Mouse (Mus musculus) thymus, adult 2 months (tissue): Measurements from ENCODE around the gene Col20a1. TPM values are rescaled to one million over a fixed set of nuclear protein-coding genes. Genes with fewer than 3 reads are reported as not detected.
A peak's percentile ranks its signal among the peaks of the same experiment; 100 is the strongest.

ENCODE experiments used
- DNase-seq: peaks from one replicate; pipeline ENCODE4 v3.0.0; 2021
- H3K27ac ChIP-seq: fragments of 200-500 bp; 2 replicates; pipeline ENCODE4 v1.5.1; 2012; ENCODE audit warnings: low read length, control low read depth; ENCODE audit not compliant: control insufficient read depth, insufficient read depth
- H3K27me3 ChIP-seq: fragments of 200-500 bp; 2 replicates; pipeline ENCODE4 v1.6.1; 2012; ENCODE audit warnings: mild to moderate bottlenecking, low read length, moderate library complexity, mixed read lengths; ENCODE audit not compliant: control insufficient read depth, insufficient read depth
- H3K36me3 ChIP-seq: fragments of 200-500 bp; 2 replicates; pipeline ENCODE4 v1.6.1; 2012; ENCODE audit warnings: mild to moderate bottlenecking, low read length, moderate library complexity; ENCODE audit not compliant: control insufficient read depth, insufficient read depth
- H3K4me1 ChIP-seq: fragments of 200-500 bp; replicated peaks from 2 replicates; pipeline ENCODE4 v1.6.1; 2012; ENCODE audit warnings: low read length; ENCODE audit not compliant: control insufficient read depth, insufficient read depth
- H3K4me3 ChIP-seq: fragments of 200-500 bp; 2 replicates; pipeline ENCODE4 v1.5.1; 2012; ENCODE audit warnings: mild to moderate bottlenecking, low read length, control low read depth, moderate library complexity; ENCODE audit not compliant: control insufficient read depth, insufficient read depth
- CTCF ChIP-seq: fragments of 200-500 bp; IDR thresholded peaks from 2 replicates; pipeline ENCODE4 v1.5.1; 2012; ENCODE audit warnings: mild to moderate bottlenecking, control low read depth, low read length, moderate library complexity, borderline replicate concordance; ENCODE audit not compliant: control insufficient read depth, poor library complexity, insufficient read depth; ENCODE audit errors: extremely low read depth
- POLR2A ChIP-seq: fragments of 200-500 bp; IDR thresholded peaks from 2 replicates; pipeline ENCODE4 v1.6.1; 2012; ENCODE audit warnings: mild to moderate bottlenecking, low read length, control low read depth, moderate library complexity; ENCODE audit not compliant: control insufficient read depth, poor library complexity, insufficient read depth; ENCODE audit errors: extremely low read depth
- WGBS: fragments of 180-500 bp; shearing (Covaris S2); methylation state at CpG from one replicate; pipeline ENCODE4 v1.1.7; 2018; 5-methylcytosine and 5-hydroxymethylcytosine counted together
- polyA plus RNA-seq: library from polyadenylated mRNA; depleted of rRNA; stranded (reverse); fragments of >200 nt; gene quantifications from 2 replicates; pipeline ENCODE4 v1.2.3, GENCODE M21; 2012

Gene Col20a1
- polyA plus RNA-seq, 1 experiment, result 3.3 TPM

DNA sequence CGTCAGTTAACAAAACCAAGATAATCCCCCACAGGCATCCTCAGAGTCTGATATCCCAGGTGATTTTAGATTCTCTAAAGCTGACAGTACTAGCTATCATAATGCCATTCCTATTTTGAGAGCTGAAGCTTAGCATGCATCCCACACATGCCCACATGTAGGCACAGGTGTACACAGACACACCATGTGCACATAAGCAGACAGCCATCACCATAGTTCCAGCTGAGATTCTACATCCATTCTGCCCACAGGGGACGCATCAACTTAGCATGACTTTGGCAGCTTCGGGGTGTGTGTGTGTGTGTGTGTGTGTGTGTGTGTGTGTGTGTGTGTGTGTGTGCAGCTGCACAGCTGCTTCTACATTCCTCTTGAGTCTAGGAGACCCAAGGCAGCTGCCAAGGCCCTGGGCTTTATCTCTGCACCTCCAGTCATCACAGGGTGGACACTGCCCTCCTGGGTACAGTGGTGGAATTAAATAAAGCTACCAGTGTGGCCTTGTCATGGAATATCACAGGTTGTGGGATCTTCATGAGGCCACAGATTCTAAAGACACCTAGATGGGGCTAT is 2.1 kb downstream of the Col20a1 start:
- H3K4me3 ChIP-seq, result no peak overlapping the region
- no peak for TF ChIP-seq POLR2A
- no peak for DNase-seq
- WGBS, result 70% methylated on average over 3 of the region's 3 CpGs
- no peak overlapping the region for H3K27ac ChIP-seq
- H3K27me3 ChIP-seq, result no peaks in the 10 kb centered on the region
- no peaks in the 10 kb centered on the region for H3K4me1 ChIP-seq
- H3K36me3 ChIP-seq, result no peaks in the 10 kb centered on the region

- H3K4me3 ChIP-seq, result no peak overlapping the region
- TF ChIP-seq POLR2A (no peak), CTCF (no peak)
- DNase-seq, result no peak
- WGBS, result 80% methylated on average over 1 of the region's 1 CpGs
- no peaks in the 10 kb centered on the region for H3K36me3 ChIP-seq
- no peaks in the 10 kb centered on the region for H3K4me1 ChIP-seq
- no peak overlapping the region for H3K27ac ChIP-seq
- no peaks in the 10 kb centered on the region for H3K27me3 ChIP-seq
These were observed 2.6 kb downstream of the Col20a1 start for GRCm38 (mm10) chr2:180988948-180989347.

GRCm38 (mm10) chr2:180990347-180990746 is 4.0 kb downstream of the Col20a1 start:
- no peak overlapping the region for H3K27ac ChIP-seq
- H3K27me3 ChIP-seq, result no peaks in the 10 kb centered on the region
- WGBS, result 80% methylated on average over 4 of the region's 4 CpGs
- no peak overlapping the region for H3K4me3 ChIP-seq
- H3K4me1 ChIP-seq, result no peaks in the 10 kb centered on the region
- no peak for TF ChIP-seq CTCF
- no peak for TF ChIP-seq POLR2A
- no peaks in the 10 kb centered on the region for H3K36me3 ChIP-seq
- no peak for DNase-seq

DNA sequence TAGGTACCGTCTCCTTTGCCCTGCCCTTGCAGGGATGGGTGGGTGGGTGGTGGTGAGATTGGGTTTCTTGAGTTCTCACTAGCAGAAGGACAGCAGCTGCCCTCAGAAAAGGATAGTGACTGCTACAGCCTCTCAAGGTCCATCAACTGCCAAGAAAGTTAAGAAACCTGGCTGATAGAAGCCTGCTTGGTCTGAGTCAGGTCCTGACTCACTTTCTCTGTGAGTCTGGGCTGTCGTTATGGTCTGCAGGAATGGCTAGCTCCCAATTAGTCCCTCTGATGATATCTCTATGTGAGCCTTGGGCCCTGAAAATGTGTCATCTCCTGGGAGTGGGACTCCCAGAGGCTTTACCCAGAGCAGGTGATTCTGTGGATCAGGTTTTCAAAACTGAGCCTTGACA is 8.0 kb downstream of the Col20a1 start:
- H3K36me3 ChIP-seq, result no peaks in the 10 kb centered on the region
- no peak overlapping the region for H3K4me3 ChIP-seq
- WGBS, result 89% methylated on average over 2 of the region's 2 CpGs
- H3K27me3 ChIP-seq, result no peaks in the 10 kb centered on the region
- TF ChIP-seq POLR2A, result no peak
- no peak for TF ChIP-seq CTCF
- no peaks in the 10 kb centered on the region for H3K4me1 ChIP-seq
- no peak for DNase-seq
- H3K27ac ChIP-seq, result no peak overlapping the region

DNA sequence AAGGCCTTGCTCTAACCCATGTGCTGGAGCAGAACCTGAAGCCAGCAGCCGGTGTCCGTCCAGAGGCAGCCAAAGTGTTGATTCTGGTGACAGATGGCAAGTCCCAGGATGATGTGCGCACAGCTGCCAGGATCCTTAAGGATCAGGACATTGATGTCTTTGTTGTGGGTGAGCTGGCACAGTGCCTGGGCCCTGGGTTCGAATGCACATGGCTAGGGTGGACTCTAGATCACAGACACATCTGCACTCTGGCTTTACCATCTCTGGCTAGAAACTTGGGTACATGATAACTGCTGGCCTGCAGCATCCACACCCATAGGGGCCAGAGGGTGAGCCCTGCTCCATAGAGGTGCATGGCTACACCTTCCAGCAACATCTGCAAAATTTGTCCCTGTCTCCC is 9.1 kb downstream of the Col20a1 start:
- H3K4me1 ChIP-seq, result no peaks in the 10 kb centered on the region
- no peak for DNase-seq
- no peak overlapping the region for H3K4me3 ChIP-seq
- WGBS, result 88% methylated on average over 4 of the region's 4 CpGs
- no peak overlapping the region for H3K27ac ChIP-seq
- TF ChIP-seq POLR2A (no peak), CTCF (no peak)
- H3K27me3 ChIP-seq, result no peaks in the 10 kb centered on the region
- H3K36me3 ChIP-seq, result no peaks in the 10 kb centered on the region

DNA sequence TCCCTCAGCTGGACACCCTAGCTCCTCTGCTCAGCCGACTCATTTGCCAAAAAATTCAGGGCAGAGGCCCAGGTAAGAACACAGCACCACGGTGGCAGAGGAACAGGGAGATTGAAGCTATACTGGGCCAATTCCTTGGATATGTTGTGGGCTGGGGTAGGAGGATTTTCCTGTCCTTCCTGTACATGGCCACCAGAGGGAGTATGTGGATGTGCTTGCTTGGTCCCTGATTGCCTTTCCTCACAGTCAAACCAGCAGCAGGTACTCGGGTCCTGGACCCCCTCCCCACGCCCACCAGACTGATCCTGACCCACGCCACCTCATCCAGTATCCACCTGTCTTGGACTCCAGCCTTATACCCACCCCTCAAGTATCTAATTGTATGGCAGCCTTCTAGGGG is 10.1 kb downstream of the Col20a1 start:
- 14% methylated on average over 5 of the region's 5 CpGs for WGBS
- no peaks in the 10 kb centered on the region for H3K27me3 ChIP-seq
- H3K4me1 ChIP-seq, result no peaks in the 10 kb centered on the region
- peak; percentile 16 for DNase-seq
- no peak overlapping the region for H3K4me3 ChIP-seq
- no peak overlapping the region for H3K27ac ChIP-seq
- H3K36me3 ChIP-seq, result no peaks in the 10 kb centered on the region
- TF ChIP-seq CTCF (peak; percentile 57; the same call in 1 of the 2 replicates), POLR2A (no peak)

GRCm38 (mm10) chr2:180996905-180997304 is 10.6 kb downstream of the Col20a1 start:
- Histone ChIP-seq H3K27me3 (no peaks in the 10 kb centered on the region), H3K4me1 (no peaks in the 10 kb centered on the region), H3K4me3 (no peak overlapping the region), H3K36me3 (no peaks in the 10 kb centered on the region), H3K27ac (no peak overlapping the region)
- WGBS, result 83% methylated on average over 3 of the region's 3 CpGs
- TF ChIP-seq POLR2A, result no peak
- no peak for TF ChIP-seq CTCF
- DNase-seq, result no peak
